Mouse (Mus musculus) layer of hippocampus, postnatal 10 days (tissue): ENCODE data around the gene Prap1. TPM values are rescaled to one million over a fixed set of nuclear protein-coding genes. Genes with fewer than 3 reads are reported as not detected.
"Not testable (repeated sequence)": the region's sequence is repeated elsewhere in the genome, so short reads cannot be mapped to it uniquely, and the experiment has no call there.

Experiments used
- DNase-seq, 2 experiments: peaks; one replicate each; pipeline ENCODE4 v3.0.0; 2021; ENCODE audit warnings: low spot score in 2 of 2
- total RNA-seq, 2 experiments: library from RNA; stranded (reverse); gene quantifications; 2 replicates each; pipeline ENCODE4 v1.2.3; 2021

Prap1 gene
- total RNA-seq, 2 experiments from 2014 or later: not detected

DNA sequence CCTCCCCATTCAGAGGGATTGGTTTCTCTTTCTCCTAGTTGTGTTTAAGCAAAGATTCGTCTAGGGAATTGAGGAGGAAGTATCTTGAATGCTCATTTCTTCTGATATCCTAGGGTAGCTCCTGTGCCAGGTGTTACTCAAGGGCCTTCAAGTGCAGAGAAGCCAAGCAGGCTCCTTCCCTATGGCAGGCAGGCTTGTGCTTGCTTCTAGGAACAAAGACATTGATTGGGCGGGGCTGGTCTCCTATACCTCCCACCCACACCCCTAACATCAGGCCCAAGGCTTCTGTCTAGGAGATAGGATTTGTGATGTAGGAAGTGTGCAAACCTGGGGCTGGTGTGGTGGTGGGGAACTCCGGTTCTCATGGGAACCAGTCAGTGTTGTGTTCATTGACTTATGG, 33.7 kb downstream of the Prap1 start:
- DNase-seq: no peak

DNA sequence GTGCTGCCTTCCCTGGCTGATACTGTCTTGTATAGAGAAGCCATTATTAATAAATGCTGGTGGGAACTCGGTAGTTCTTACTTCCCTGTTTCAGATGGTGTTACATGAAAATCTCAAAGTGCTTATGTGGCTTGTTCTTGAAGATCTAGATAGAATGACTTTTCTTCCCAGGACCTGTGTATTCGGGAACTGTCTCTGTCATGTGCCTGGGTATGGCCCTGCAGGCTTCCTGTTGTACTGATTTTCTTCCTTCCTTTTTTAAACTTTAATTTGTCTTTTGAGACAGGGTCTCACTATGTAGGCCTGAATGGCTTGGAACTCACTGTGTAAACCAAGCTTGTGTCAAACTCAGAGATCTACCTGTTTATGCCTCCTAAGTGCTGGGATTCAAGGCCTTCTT, 34.7 kb downstream of the Prap1 start:
- no peak for DNase-seq

DNA sequence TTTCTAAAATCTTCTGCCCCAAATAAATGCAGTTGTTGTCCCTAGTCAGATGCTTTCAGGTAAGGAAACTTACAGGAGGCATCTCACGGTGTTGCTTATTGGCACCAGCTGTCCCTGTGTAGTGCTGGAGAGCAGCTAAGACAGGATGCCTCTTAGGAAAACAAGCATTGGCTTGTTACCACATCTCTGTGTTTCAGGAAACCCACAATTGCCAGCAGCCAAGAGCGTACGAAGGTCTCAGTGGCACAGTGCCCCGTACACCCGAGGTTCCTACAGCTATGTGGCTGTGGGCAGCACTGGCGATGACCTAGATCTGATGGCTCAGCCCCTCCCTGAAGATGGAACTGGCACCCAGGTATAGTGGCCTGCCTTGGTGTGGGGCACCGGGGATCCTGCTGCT, 39.0 kb downstream of the Prap1 start:
- DNase-seq: not testable (repeated sequence)

GRCm38 (mm10) chr7:140134033-140134432, 40.8 kb downstream of the Prap1 start:
- DNase-seq: not testable (repeated sequence)

DNA sequence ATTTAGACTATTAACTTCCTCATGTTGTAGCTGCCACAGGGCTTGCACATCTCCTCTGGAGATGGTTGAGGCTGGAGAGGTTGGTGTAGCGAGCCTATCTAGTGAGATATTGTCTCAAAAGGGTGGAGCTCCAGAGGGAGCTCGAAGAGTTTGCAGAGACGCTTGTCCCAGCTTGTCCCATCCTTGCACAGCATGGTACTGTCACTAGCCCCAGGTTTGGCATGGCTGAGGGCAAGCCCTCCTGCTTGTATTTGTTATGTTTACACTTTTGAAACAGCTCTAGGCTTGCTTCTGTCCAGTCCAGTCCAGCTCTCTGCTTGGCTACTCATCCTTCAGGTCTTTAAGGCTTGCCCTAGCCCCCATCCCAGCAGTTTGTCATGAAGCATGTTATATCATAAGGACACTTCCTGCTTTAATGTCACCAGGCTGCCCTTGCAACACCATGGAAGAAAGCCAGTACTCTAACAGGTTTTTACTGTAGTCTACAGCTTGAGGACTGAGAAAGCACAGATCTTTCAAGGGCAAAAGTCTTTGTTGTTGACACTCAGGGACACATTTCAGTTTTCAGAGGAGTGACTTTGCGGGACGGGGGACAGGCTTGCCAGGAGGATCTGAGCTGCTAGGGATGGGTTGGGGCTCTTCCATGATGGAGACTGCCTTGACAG, 42.0 kb downstream of the Prap1 start:
- no peak for DNase-seq

GRCm38 (mm10) chr7:140137135-140138020, 44.2 kb downstream of the Prap1 start, which contains the start of gene Mtg1:
TSS of gene Mtg1 (plus strand) at chr7:140137564.
- peak; percentile 98 to 99 for DNase-seq

DNA sequence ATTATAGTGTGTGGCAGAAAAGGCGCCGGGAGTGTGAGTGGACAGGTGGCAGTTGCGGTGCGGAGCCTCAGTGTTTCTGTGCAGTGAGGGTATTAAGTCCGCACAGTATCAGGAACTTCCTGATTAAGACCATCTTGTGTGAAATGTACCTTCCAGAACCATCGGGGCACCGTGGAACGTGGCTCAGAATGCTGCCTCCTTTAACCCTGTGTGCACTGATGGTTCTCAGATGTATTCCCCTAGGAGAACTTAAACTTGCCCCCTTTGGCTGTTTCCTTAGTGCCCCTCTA, 44.8 kb downstream of the Prap1 start:
- no peak for DNase-seq

DNA sequence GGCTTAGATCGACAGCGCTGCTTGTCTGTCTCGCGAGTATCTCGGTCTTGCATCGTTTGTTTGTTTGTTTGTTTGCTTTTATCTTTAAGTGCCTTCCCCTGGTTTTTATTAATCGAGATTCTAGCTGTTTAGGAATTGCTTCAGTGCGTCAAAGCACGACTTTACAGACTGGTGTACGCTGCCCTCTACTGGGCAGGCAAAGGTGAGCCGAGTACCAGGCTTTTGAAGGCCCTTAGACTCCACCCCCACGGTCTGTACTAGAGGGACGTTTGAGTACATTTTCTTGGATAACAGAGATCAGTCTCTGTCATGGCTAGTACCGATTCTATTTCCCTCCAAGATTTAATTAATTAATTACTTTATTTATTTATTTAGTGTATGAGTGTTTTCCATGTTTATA, 48.2 kb downstream of the Prap1 start:
- DNase-seq: peak; percentile 54 to 68

DNA sequence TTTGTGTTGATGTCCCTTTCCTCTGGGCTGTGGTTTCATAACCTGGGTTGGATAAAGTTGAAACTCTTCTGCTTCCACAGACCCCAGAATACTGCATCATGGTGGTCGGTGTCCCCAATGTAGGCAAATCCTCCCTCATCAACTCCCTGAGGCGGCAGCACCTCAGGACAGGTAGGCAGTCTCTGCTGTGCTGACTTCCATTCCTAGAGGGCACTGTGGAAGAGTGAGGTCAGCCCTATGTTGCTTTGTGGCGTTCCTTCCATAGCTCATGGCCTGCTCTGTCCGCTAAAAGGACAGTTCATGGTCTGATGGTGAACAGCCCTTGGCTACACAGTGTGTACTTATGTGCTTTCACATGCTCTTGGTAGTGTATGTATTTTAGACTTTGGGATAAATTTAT, 51.4 kb downstream of the Prap1 start:
- DNase-seq: no peak

Other genes with a start within 250 kb of the Prap1 start
- 10 to 100 TPM; 49.1 to 56.1 TPM for gene Kndc1, start 198.7 kb upstream of the Prap1 start, total RNA-seq
- gene Utf1, start 149.6 kb upstream of the Prap1 start, total RNA-seq: not detected
- gene 6430531B16Rik, start 114.6 kb upstream of the Prap1 start, total RNA-seq: 1 to 10 TPM in 1 of 2 experiments, under 1 TPM in 1; 0.87 to 1.0 TPM
- 1 to 10 TPM; 1.3 to 2.4 TPM for gene Adam8, start 100.8 kb upstream of the Prap1 start, total RNA-seq
- 10 to 100 TPM; 22.3 to 24.9 TPM for gene Zfp511, start 57.0 kb upstream of the Prap1 start, total RNA-seq
- gene Tubgcp2, start 56.7 kb upstream of the Prap1 start, total RNA-seq: 10 to 100 TPM; 40.8 TPM
- under 1 TPM; 0.16 to 0.20 TPM for gene Msx3, start 44.3 kb upstream of the Prap1 start, total RNA-seq
- gene Caly, start 10.8 kb upstream of the Prap1 start, total RNA-seq: 100 to 1,000 TPM; 247 to 252 TPM
- 10 to 100 TPM; 26.8 to 27.1 TPM for gene Fuom, start 9.0 kb downstream of the Prap1 start, total RNA-seq
- gene Paox, start 22.4 kb downstream of the Prap1 start, total RNA-seq: 1 to 10 TPM; 6.2 to 7.1 TPM
- gene Echs1, start 23.1 kb downstream of the Prap1 start, total RNA-seq: 10 to 100 TPM; 63.4 to 67.1 TPM
- gene Mtg1, start 44.2 kb downstream of the Prap1 start, total RNA-seq: 10 to 100 TPM; 27.0 to 30.2 TPM
- 100 to 1,000 TPM; 145 to 155 TPM for gene Sprn, start 61.5 kb downstream of the Prap1 start, total RNA-seq
- gene Olfr522, start 71.4 kb downstream of the Prap1 start, total RNA-seq: not detected
- gene Olfr523, start 79.8 kb downstream of the Prap1 start, total RNA-seq: not detected
- not detected for gene Olfr524, start 112.6 kb downstream of the Prap1 start, total RNA-seq
- under 1 TPM; 0.64 to 0.78 TPM for gene Cd163l1, start 124.9 kb downstream of the Prap1 start, total RNA-seq
- under 1 TPM; 0.18 to 0.20 TPM for gene 5830411N06Rik, start 153.9 kb downstream of the Prap1 start, total RNA-seq
- gene Olfr525, start 227.5 kb downstream of the Prap1 start, total RNA-seq: not detected
- gene Olfr527, start 240.6 kb downstream of the Prap1 start, total RNA-seq: not detected